Mouse (Mus musculus): ENCODE data around the gene Batf3. TPM values are rescaled to one million over a fixed set of nuclear protein-coding genes. Genes with fewer than 3 reads are reported as not detected.
A peak's percentile ranks its signal among the peaks of the same experiment; 100 is the strongest.

Batf3 gene
- polyA plus RNA-seq, 1 experiment from 2014 or later = 6.9 TPM

DNA sequence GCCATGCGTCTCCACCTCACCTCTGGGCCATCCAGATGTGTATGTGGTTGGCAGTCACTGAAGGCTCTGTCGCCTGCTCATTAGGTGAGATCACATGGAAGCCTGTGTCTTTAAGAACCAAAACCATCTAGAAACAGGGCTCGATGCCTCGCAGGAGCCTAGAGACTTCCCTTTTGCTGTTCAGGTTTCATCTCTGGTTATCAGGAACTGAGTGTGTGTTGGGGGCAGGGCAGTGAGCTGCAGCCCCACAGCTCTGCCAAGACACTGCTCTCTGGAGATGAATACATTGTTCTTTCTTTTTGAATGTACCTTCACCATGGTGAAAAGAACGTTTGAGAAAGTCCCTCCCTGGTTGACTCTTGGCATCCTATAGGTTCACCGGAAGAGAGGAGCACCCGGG, 17.2 kb downstream of the Batf3 start:
- Histone ChIP-seq H3K27ac (ENCODE audit: low read depth, low read length) (no peak overlapping the region), H3K27me3 (replicated peaks; ENCODE audit: control insufficient read depth, insufficient read depth, low read length) (no peaks in the 10 kb centered on the region), H3K9ac (ENCODE audit: low read depth, low read length) (no peak overlapping the region), H3K4me3 (ENCODE audit: low read depth, low read length) (no peak overlapping the region), H3K9me3 (ENCODE audit: control insufficient read depth) (no peaks in the 10 kb centered on the region), H3K4me1 (replicated peaks; ENCODE audit: control insufficient read depth, insufficient read depth, low read length) (no peaks in the 10 kb centered on the region), H3K36me3 (ENCODE audit: control insufficient read depth, insufficient read depth) (no peaks in the 10 kb centered on the region), H3K4me2 (replicated peaks; ENCODE audit: low read depth) (no peak overlapping the region)
- WGBS = 61% methylated on average over 7 of the region's 7 CpGs
- no peak for TF ChIP-seq CTCF (IDR thresholded peaks at IDR 0.05; ENCODE audit: low read depth)
- ATAC-seq = no peak

DNA sequence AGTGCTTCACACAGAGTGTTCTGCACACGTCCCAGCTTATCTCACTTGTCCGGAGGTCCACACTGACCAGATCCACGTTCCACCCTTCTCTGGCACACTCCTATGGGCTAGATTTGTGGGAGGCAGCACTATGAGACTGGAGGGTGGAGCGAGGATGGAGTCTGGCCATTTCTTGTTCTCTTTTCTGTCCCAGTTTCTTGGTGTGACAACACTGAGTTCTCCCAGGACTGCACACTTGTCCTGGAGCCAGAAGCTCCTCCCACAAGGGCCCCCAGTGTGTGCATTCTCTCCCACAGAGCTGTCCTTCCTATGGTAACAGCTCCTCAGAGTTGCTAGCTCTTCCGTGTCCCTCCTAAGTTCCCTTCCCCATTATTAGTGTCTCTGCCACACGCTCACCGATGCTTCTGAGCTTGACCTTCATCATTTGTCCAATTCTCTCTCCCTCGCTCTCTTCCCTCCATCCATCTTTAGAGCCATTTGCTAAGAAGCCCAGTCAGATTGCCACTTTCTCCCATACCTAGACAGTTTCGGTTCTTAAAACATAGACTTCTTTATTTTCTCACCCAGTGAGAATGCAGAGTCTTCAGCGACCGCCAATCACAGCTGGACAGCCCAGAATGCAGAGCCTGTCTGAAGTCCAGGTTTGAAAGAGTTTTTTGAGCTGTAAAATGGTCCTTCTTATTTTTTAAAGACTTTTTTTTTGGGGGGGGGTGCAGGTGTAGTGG, 18.0 kb downstream of the Batf3 start:
- TF ChIP-seq CTCF (IDR thresholded peaks at IDR 0.05; ENCODE audit: low read depth) = no peak
- 78% methylated on average over 11 of the region's 11 CpGs for WGBS

GRCm38 (mm10) chr1:191122744-191123143, 25.1 kb downstream of the Batf3 start:
- ATAC-seq = no peak
- no peak for TF ChIP-seq CTCF (IDR thresholded peaks at IDR 0.05; ENCODE audit: low read depth)
- no peaks in the 10 kb centered on the region for H3K9me3 ChIP-seq (ENCODE audit: control insufficient read depth)
- no peak overlapping the region for H3K27ac ChIP-seq (ENCODE audit: low read depth, low read length)
- peaks cover 5% of the 10 kb centered on the region; the same call in 1 of the 2 replicates for H3K27me3 ChIP-seq (replicated peaks; ENCODE audit: control insufficient read depth, insufficient read depth, low read length)
- H3K4me2 ChIP-seq (replicated peaks; ENCODE audit: low read depth) = no peak overlapping the region
- H3K36me3 ChIP-seq (ENCODE audit: control insufficient read depth, insufficient read depth) = no peaks in the 10 kb centered on the region
- H3K9ac ChIP-seq (ENCODE audit: low read depth, low read length) = no peak overlapping the region
- no peaks in the 10 kb centered on the region for H3K4me1 ChIP-seq (replicated peaks; ENCODE audit: control insufficient read depth, insufficient read depth, low read length)
- 48% methylated on average over 3 of the region's 3 CpGs for WGBS
- H3K4me3 ChIP-seq (ENCODE audit: low read depth, low read length) = no peak overlapping the region

More for the DNA sequence above, 18.0 kb downstream of the Batf3 start:
- Histone ChIP-seq H3K4me2 (replicated peaks; ENCODE audit: low read depth) (no peak overlapping the region), H3K27ac (ENCODE audit: low read depth, low read length) (no peak overlapping the region), H3K9me3 (ENCODE audit: control insufficient read depth) (no peaks in the 10 kb centered on the region), H3K9ac (ENCODE audit: low read depth, low read length) (no peak overlapping the region), H3K4me3 (ENCODE audit: low read depth, low read length) (no peak overlapping the region), H3K36me3 (ENCODE audit: control insufficient read depth, insufficient read depth) (no peaks in the 10 kb centered on the region), H3K4me1 (replicated peaks; ENCODE audit: control insufficient read depth, insufficient read depth, low read length) (no peaks in the 10 kb centered on the region), H3K27me3 (replicated peaks; ENCODE audit: control insufficient read depth, insufficient read depth, low read length) (no peaks in the 10 kb centered on the region)
- no peak for ATAC-seq

DNA sequence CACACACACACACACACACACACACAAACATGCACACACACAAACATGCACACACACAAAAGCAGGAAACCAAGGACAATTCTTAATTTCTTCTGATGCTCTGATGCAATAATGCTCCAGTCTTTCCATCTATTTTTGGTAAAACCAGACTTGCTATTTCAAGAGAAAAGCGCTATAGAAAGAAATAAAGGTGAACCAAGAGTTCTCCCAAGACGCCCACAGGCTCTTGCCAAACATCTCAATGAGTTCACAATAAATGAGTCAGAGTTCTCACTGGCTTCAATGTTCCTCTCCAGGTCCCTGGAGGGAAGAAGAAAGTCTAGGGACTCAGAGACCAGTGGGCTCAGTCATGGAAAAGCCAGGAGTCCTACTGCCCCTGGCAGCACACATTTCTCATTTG, 26.0 kb downstream of the Batf3 start:
- no peaks in the 10 kb centered on the region for H3K36me3 ChIP-seq (ENCODE audit: control insufficient read depth, insufficient read depth)
- 71% methylated on average over 2 of the region's 2 CpGs for WGBS
- H3K4me2 ChIP-seq (replicated peaks; ENCODE audit: low read depth) = no peak overlapping the region
- H3K4me3 ChIP-seq (ENCODE audit: low read depth, low read length) = no peak overlapping the region
- no peak overlapping the region for H3K27ac ChIP-seq (ENCODE audit: low read depth, low read length)
- ATAC-seq = no peak
- H3K9ac ChIP-seq (ENCODE audit: low read depth, low read length) = no peak overlapping the region
- no peaks in the 10 kb centered on the region for H3K9me3 ChIP-seq (ENCODE audit: control insufficient read depth)
- peaks cover 5% of the 10 kb centered on the region; the same call in 1 of the 2 replicates for H3K27me3 ChIP-seq (replicated peaks; ENCODE audit: control insufficient read depth, insufficient read depth, low read length)
- H3K4me1 ChIP-seq (replicated peaks; ENCODE audit: control insufficient read depth, insufficient read depth, low read length) = no peaks in the 10 kb centered on the region
- no peak for TF ChIP-seq CTCF (IDR thresholded peaks at IDR 0.05; ENCODE audit: low read depth)

DNA sequence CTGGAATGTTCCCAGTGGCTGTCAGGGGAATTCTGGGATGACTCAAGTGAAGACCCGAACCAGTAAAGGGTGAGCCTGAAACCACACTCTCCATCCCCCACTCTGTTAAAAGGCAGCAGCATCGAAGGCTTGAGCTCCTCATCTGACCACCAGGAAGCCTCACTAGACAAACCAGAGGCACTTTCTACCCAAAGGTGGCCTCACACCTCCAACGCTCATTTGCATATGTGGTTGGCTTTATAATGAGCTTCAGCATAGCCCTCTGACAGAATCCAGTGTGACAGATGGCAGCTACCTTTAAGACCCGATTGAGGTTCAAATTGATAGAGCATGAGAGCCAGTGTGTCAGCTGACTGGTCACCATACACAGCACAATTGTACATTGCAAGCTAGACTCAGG, 26.6 kb downstream of the Batf3 start:
- no peak overlapping the region for H3K4me3 ChIP-seq (ENCODE audit: low read depth, low read length)
- no peak overlapping the region for H3K27ac ChIP-seq (ENCODE audit: low read depth, low read length)
- H3K9ac ChIP-seq (ENCODE audit: low read depth, low read length) = no peak overlapping the region
- H3K4me2 ChIP-seq (replicated peaks; ENCODE audit: low read depth) = no peak overlapping the region
- WGBS = 66% methylated on average over 4 of the region's 4 CpGs
- peaks cover 5% of the 10 kb centered on the region; the same call in 1 of the 2 replicates for H3K27me3 ChIP-seq (replicated peaks; ENCODE audit: control insufficient read depth, insufficient read depth, low read length)
- H3K36me3 ChIP-seq (ENCODE audit: control insufficient read depth, insufficient read depth) = no peaks in the 10 kb centered on the region
- TF ChIP-seq CTCF (IDR thresholded peaks at IDR 0.05; ENCODE audit: low read depth) = no peak
- H3K9me3 ChIP-seq (ENCODE audit: control insufficient read depth) = no peaks in the 10 kb centered on the region
- H3K4me1 ChIP-seq (replicated peaks; ENCODE audit: control insufficient read depth, insufficient read depth, low read length) = no peaks in the 10 kb centered on the region
- no peak for ATAC-seq

DNA sequence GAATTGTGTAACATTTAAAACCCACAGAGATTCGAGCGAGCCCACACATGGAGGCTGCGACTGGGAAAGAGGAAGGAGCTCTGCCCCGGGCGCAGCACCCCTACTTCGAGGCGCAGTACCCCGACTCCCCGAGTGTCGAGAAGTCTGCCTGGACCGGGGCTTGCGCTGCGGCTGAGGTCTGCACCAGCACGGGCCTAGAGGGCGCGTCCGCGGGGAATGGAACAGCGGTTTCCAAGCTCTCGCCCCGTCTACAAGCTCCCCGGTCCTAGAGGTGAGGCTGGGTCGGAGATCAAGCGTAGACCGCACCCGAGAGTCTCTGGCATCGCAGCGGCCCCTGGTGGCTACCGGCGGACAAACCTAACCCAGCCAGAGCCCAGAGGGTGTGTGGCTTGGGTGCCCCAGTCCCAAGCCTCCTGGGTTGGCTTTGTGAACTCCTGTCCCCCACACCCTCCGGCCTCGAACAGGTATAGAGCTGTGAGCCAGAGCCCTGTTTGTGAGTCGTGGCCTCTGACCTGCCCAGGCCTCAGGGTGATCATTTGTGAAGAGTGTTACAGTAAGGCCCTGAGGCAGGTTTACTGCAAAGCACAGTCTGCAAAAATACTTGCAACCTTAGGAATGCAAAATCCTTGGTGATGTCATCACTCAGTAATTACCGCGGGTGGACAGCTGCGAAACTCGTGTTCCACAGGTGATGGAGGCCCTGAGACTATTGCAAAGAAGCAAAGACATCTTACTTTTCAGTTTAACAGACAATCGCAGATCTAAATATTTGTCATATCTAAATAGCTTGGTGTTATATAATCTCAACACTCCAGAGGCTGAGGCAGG, 28.4 kb downstream of the Batf3 start:
- peak overlapping the region; percentile 31 for H3K4me3 ChIP-seq (ENCODE audit: low read depth, low read length)

More for the DNA sequence above, 28.4 kb downstream of the Batf3 start:
- Histone ChIP-seq H3K27me3 (replicated peaks; ENCODE audit: control insufficient read depth, insufficient read depth, low read length) (peaks cover 5% of the 10 kb centered on the region; the same call in 1 of the 2 replicates), H3K4me1 (replicated peaks; ENCODE audit: control insufficient read depth, insufficient read depth, low read length) (no peaks in the 10 kb centered on the region), H3K27ac (ENCODE audit: low read depth, low read length) (no peak overlapping the region), H3K36me3 (ENCODE audit: control insufficient read depth, insufficient read depth) (no peaks in the 10 kb centered on the region), H3K9ac (ENCODE audit: low read depth, low read length) (no peak overlapping the region), H3K9me3 (ENCODE audit: control insufficient read depth) (no peaks in the 10 kb centered on the region), H3K4me2 (replicated peaks; ENCODE audit: low read depth) (peak overlapping the region; percentile 68)
- ATAC-seq = peak; percentile 81
- WGBS = 14% methylated on average over 38 of the region's 38 CpGs
- TF ChIP-seq CTCF (IDR thresholded peaks at IDR 0.05; ENCODE audit: low read depth) = peak; percentile 93
